Mouse (Mus musculus): ENCODE data around the gene Tspan2. TPM values are rescaled to one million over a fixed set of nuclear protein-coding genes. Genes with fewer than 3 reads are reported as not detected.

Gene Tspan2
- polyA plus RNA-seq, 1 experiment from 2014 or later, result 25.8 TPM

- no peaks in the 10 kb centered on the region for H3K27me3 ChIP-seq (ENCODE audit: control insufficient read depth, insufficient read depth, low read length)
- no peak overlapping the region for H3K27ac ChIP-seq (ENCODE audit: low read length)
- peaks cover 10% of the 10 kb centered on the region; the same call in 1 of the 2 replicates for H3K4me1 ChIP-seq (ENCODE audit: control insufficient read depth, insufficient read depth, low read length)
- no peak overlapping the region for H3K4me2 ChIP-seq (replicated peaks; ENCODE audit: low read depth, low read length)
- 62% methylated on average over 10 of the region's 10 CpGs for WGBS
- H3K9ac ChIP-seq (replicated peaks; ENCODE audit: low read depth, low read length), result no peak overlapping the region
- no peak overlapping the region for H3K4me3 ChIP-seq (ENCODE audit: low read depth, low read length)
- H3K9me3 ChIP-seq (ENCODE audit: control insufficient read depth, low read depth, low read length), result no peaks in the 10 kb centered on the region
- no peaks in the 10 kb centered on the region for H3K36me3 ChIP-seq (ENCODE audit: control insufficient read depth, insufficient read depth, low read length)
- no peak for ATAC-seq (ENCODE audit: insufficient number of reproducible peaks, insufficient read depth, low FRiP score, low read depth)
These were observed 4.0 kb downstream of the Tspan2 start for GRCm38 (mm10) chr3:102738161-102738901.

GRCm38 (mm10) chr3:102738926-102739325 lies 4.6 kb downstream of the Tspan2 start:
- H3K4me2 ChIP-seq (replicated peaks; ENCODE audit: low read depth, low read length), result no peak overlapping the region
- no peak overlapping the region for H3K9ac ChIP-seq (replicated peaks; ENCODE audit: low read depth, low read length)
- H3K27me3 ChIP-seq (ENCODE audit: control insufficient read depth, insufficient read depth, low read length), result no peaks in the 10 kb centered on the region
- no peak overlapping the region for H3K4me3 ChIP-seq (ENCODE audit: low read depth, low read length)
- H3K36me3 ChIP-seq (ENCODE audit: control insufficient read depth, insufficient read depth, low read length), result no peaks in the 10 kb centered on the region
- H3K4me1 ChIP-seq (ENCODE audit: control insufficient read depth, insufficient read depth, low read length), result peaks cover 10% of the 10 kb centered on the region; the same call in 1 of the 2 replicates
- H3K27ac ChIP-seq (ENCODE audit: low read length), result no peak overlapping the region
- no peaks in the 10 kb centered on the region for H3K9me3 ChIP-seq (ENCODE audit: control insufficient read depth, low read depth, low read length)
- ATAC-seq (ENCODE audit: insufficient number of reproducible peaks, insufficient read depth, low FRiP score, low read depth), result no peak
- 82% methylated on average over 6 of the region's 6 CpGs for WGBS

GRCm38 (mm10) chr3:102742725-102743124 lies 8.4 kb downstream of the Tspan2 start:
- Histone ChIP-seq H3K27me3 (ENCODE audit: control insufficient read depth, insufficient read depth, low read length) (no peaks in the 10 kb centered on the region), H3K4me1 (ENCODE audit: control insufficient read depth, insufficient read depth, low read length) (peaks cover 16% of the 10 kb centered on the region; the same call in 1 of the 2 replicates), H3K9me3 (ENCODE audit: control insufficient read depth, low read depth, low read length) (no peaks in the 10 kb centered on the region), H3K4me2 (replicated peaks; ENCODE audit: low read depth, low read length) (no peak overlapping the region), H3K9ac (replicated peaks; ENCODE audit: low read depth, low read length) (no peak overlapping the region), H3K4me3 (ENCODE audit: low read depth, low read length) (no peak overlapping the region), H3K27ac (ENCODE audit: low read length) (no peak overlapping the region), H3K36me3 (ENCODE audit: control insufficient read depth, insufficient read depth, low read length) (no peaks in the 10 kb centered on the region)
- no peak for ATAC-seq (ENCODE audit: insufficient number of reproducible peaks, insufficient read depth, low FRiP score, low read depth)
- WGBS, result 46% methylated on average over 4 of the region's 4 CpGs

DNA sequence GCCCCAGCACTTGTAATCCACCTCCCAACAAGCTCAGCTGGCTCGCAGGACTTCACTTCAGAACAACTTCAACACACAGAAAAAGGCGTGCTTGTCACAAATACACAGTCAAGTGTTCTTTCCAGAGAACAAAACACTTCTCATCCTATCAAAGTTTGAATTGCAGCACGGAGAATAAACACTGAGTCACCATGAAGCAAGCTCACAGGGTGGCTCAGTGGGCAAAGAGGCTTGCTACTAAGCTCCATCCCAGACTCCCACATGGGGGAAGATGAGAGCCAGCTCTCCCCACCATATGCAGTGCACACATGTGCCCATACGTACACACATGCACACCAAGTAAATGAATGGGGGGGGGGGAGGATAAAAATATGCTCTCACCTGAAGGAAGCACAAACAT lies 8.9 kb downstream of the Tspan2 start:
- no peak overlapping the region for H3K4me2 ChIP-seq (replicated peaks; ENCODE audit: low read depth, low read length)
- H3K36me3 ChIP-seq (ENCODE audit: control insufficient read depth, insufficient read depth, low read length), result no peaks in the 10 kb centered on the region
- no peak overlapping the region for H3K27ac ChIP-seq (ENCODE audit: low read length)
- WGBS, result 47% methylated on average over 4 of the region's 4 CpGs
- peaks cover 13% of the 10 kb centered on the region; the same call in 1 of the 2 replicates for H3K4me1 ChIP-seq (ENCODE audit: control insufficient read depth, insufficient read depth, low read length)
- ATAC-seq (ENCODE audit: insufficient number of reproducible peaks, insufficient read depth, low FRiP score, low read depth), result no peak
- H3K9ac ChIP-seq (replicated peaks; ENCODE audit: low read depth, low read length), result no peak overlapping the region
- no peaks in the 10 kb centered on the region for H3K27me3 ChIP-seq (ENCODE audit: control insufficient read depth, insufficient read depth, low read length)
- no peaks in the 10 kb centered on the region for H3K9me3 ChIP-seq (ENCODE audit: control insufficient read depth, low read depth, low read length)
- H3K4me3 ChIP-seq (ENCODE audit: low read depth, low read length), result no peak overlapping the region

DNA sequence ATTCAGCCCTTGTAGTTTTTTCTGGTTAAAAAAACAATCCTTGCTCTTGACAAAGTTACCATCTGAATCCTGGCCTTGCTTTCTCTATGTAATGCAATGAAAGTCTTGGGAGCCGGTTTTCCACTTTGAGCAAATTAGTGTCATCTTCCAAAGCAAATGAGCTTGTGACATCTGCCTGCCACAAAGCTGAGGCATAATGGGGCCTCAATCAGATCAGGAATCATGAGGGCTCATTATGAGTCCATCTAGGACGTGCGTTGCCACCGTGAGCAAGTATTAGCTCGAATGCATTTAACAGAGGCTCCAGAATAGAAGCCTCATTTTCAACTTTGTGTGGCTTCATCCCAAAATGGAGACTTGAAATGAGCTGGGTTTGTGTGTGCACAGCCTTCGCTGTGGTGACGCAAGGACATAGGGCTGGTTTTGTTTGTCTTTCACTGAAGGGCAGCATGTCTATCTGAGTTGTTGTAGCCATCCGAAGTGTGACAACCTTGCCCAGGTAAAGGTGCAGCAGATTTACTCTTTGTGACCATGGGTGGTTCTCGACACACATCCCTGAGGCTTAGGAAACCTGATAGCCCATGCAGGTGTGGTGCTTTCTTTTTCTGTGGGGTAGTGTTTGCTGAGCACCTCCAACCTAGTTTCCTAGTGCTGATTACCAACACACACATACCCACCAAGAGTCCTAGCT lies 9.6 kb downstream of the Tspan2 start:
- H3K27me3 ChIP-seq (ENCODE audit: control insufficient read depth, insufficient read depth, low read length), result no peaks in the 10 kb centered on the region
- peaks cover 10% of the 10 kb centered on the region; the same call in 1 of the 2 replicates for H3K4me1 ChIP-seq (ENCODE audit: control insufficient read depth, insufficient read depth, low read length)
- no peak overlapping the region for H3K4me3 ChIP-seq (ENCODE audit: low read depth, low read length)
- H3K27ac ChIP-seq (ENCODE audit: low read length), result peak overlapping the region; percentile 45; the same call in 1 of the 2 replicates
- no peak overlapping the region for H3K9ac ChIP-seq (replicated peaks; ENCODE audit: low read depth, low read length)
- H3K36me3 ChIP-seq (ENCODE audit: control insufficient read depth, insufficient read depth, low read length), result no peaks in the 10 kb centered on the region
- WGBS, result 80% methylated on average over 9 of the region's 9 CpGs
- H3K4me2 ChIP-seq (replicated peaks; ENCODE audit: low read depth, low read length), result no peak overlapping the region
- no peak for ATAC-seq (ENCODE audit: insufficient number of reproducible peaks, insufficient read depth, low FRiP score, low read depth)
- H3K9me3 ChIP-seq (ENCODE audit: control insufficient read depth, low read depth, low read length), result no peaks in the 10 kb centered on the region

DNA sequence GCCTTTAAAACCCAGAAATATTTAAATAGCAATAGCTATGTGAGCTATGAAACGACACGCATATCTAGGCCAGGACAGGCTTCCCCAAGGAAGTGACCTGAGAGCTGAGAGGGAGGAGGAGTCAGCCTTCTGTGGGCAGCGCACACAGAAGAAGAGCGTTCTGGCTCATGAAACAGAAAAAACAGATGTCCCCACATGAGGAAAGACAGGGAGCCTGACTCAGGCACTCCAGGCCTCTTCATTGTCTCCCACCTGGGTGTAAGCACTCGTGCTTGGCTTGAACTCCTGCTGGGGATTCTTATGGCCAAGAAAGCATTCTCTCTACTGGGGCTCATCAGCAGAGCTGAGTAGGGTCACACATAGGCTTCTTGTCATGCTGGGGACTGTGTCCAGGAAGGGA lies 10.3 kb downstream of the Tspan2 start:
- Histone ChIP-seq H3K4me1 (ENCODE audit: control insufficient read depth, insufficient read depth, low read length) (peaks cover 10% of the 10 kb centered on the region; the same call in 1 of the 2 replicates), H3K27me3 (ENCODE audit: control insufficient read depth, insufficient read depth, low read length) (no peaks in the 10 kb centered on the region), H3K9ac (replicated peaks; ENCODE audit: low read depth, low read length) (no peak overlapping the region), H3K36me3 (ENCODE audit: control insufficient read depth, insufficient read depth, low read length) (no peaks in the 10 kb centered on the region), H3K4me2 (replicated peaks; ENCODE audit: low read depth, low read length) (no peak overlapping the region), H3K4me3 (ENCODE audit: low read depth, low read length) (no peak overlapping the region), H3K9me3 (ENCODE audit: control insufficient read depth, low read depth, low read length) (no peaks in the 10 kb centered on the region), H3K27ac (ENCODE audit: low read length) (peak overlapping the region; percentile 45; the same call in 1 of the 2 replicates)
- 34% methylated on average over 5 of the region's 5 CpGs for WGBS
- ATAC-seq (ENCODE audit: insufficient number of reproducible peaks, insufficient read depth, low FRiP score, low read depth), result no peak

DNA sequence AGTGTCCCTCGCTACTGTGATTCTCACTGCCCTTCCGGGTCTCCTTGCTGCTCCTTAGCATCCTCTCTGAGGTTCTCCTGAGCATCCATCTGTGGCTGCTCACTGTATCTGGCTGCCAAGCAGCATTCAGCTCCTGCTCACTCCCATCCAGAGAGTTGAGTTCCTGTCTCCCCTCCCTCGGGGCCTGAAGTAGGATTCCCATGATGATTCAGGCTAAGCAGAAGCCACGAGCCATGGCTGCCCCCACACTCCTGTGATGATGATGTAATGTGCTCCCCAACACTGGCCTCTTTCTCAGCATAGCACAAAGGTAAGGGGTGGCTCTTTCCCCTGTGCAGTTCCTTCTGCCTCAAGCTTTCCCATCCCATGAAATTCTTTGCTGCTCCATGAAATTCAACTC lies 11.8 kb downstream of the Tspan2 start:
- WGBS, result 81% methylated on average over 4 of the region's 4 CpGs
- peaks cover 10% of the 10 kb centered on the region; the same call in 1 of the 2 replicates for H3K4me1 ChIP-seq (ENCODE audit: control insufficient read depth, insufficient read depth, low read length)
- ATAC-seq (ENCODE audit: insufficient number of reproducible peaks, insufficient read depth, low FRiP score, low read depth), result no peak
- no peak overlapping the region for H3K9ac ChIP-seq (replicated peaks; ENCODE audit: low read depth, low read length)
- H3K4me3 ChIP-seq (ENCODE audit: low read depth, low read length), result no peak overlapping the region
- H3K27ac ChIP-seq (ENCODE audit: low read length), result no peak overlapping the region
- no peak overlapping the region for H3K4me2 ChIP-seq (replicated peaks; ENCODE audit: low read depth, low read length)
- no peaks in the 10 kb centered on the region for H3K27me3 ChIP-seq (ENCODE audit: control insufficient read depth, insufficient read depth, low read length)
- H3K9me3 ChIP-seq (ENCODE audit: control insufficient read depth, low read depth, low read length), result no peaks in the 10 kb centered on the region
- H3K36me3 ChIP-seq (ENCODE audit: control insufficient read depth, insufficient read depth, low read length), result no peaks in the 10 kb centered on the region

DNA sequence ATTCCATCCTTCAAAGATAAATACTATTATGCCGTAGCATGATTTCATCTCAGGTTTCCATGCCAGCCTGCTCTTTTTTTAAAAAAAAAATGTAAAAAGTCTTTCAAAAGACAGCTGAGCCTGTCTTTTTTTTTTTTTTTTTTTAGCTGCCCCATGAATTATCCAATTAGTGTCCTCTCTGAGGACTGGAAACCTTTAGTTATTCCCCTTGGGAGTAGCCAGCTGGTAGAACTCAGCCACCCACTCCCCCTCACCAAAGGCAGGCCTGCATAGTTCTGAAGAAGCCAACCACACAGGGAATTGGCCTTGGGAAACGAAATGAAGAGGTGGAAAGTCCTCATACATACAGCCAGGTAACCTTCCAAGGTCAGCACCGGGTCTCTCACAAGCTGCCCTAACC lies 13.7 kb downstream of the Tspan2 start:
- WGBS, result 55% methylated on average over 3 of the region's 3 CpGs
- H3K9me3 ChIP-seq (ENCODE audit: control insufficient read depth, low read depth, low read length), result no peaks in the 10 kb centered on the region
- peaks cover 6% of the 10 kb centered on the region; the same call in 1 of the 2 replicates for H3K4me1 ChIP-seq (ENCODE audit: control insufficient read depth, insufficient read depth, low read length)
- H3K9ac ChIP-seq (replicated peaks; ENCODE audit: low read depth, low read length), result no peak overlapping the region
- no peak overlapping the region for H3K4me2 ChIP-seq (replicated peaks; ENCODE audit: low read depth, low read length)
- ATAC-seq (ENCODE audit: insufficient number of reproducible peaks, insufficient read depth, low FRiP score, low read depth), result no peak
- no peak overlapping the region for H3K27ac ChIP-seq (ENCODE audit: low read length)
- no peak overlapping the region for H3K4me3 ChIP-seq (ENCODE audit: low read depth, low read length)
- H3K27me3 ChIP-seq (ENCODE audit: control insufficient read depth, insufficient read depth, low read length), result no peaks in the 10 kb centered on the region
- no peaks in the 10 kb centered on the region; the same call in 1 of the 2 replicates for H3K36me3 ChIP-seq (ENCODE audit: control insufficient read depth, insufficient read depth, low read length)
